Mouse (Mus musculus) forebrain, embryonic 11.5 days (tissue): ENCODE measurements at regions not wholly inside any gene's neighbourhood (a gene's known extent, or its start where the extent isn't known, plus 50 kb on each side); places are given as distances from the start of the nearest gene placed in this dataset.
"Not testable (repeated sequence)": the region's sequence is repeated elsewhere in the genome, so short reads cannot be mapped to it uniquely, and the experiment has no call there.

ENCODE experiments used
- ATAC-seq: fragments of 200-750 bp; cut with Nextera tagmentation; replicated peaks from 2 replicates; pipeline ENCODE4 v1.8.0; 2017; ENCODE audit warnings: moderate TSS enrichment; ENCODE audit not compliant: low FRiP score
- DNase-seq: peaks from one replicate; pipeline ENCODE4 v3.0.0-alpha.2; 2017; ENCODE audit warnings: low spot score
- H3K27ac ChIP-seq: fragments of 300-500 bp; sonication (generic); 2 replicates; pipeline ENCODE4 v1.5.1; 2014; ENCODE audit warnings: low read depth, low read length
- H3K27me3 ChIP-seq: fragments of 300-500 bp; sonication (generic); 2 replicates; pipeline ENCODE4 v1.6.1; 2014; ENCODE audit warnings: mild to moderate bottlenecking, low read length, mixed read lengths; ENCODE audit not compliant: control insufficient read depth, insufficient read depth
- H3K36me3 ChIP-seq: fragments of 300-500 bp; sonication (generic); 2 replicates; pipeline ENCODE4 v1.6.1; 2014; ENCODE audit warnings: mild to moderate bottlenecking, low read length, moderate library complexity, mixed read lengths; ENCODE audit not compliant: control insufficient read depth, insufficient read depth
- H3K4me1 ChIP-seq: fragments of 300-500 bp; sonication (generic); replicated peaks from 2 replicates; pipeline ENCODE4 v1.6.1; 2014; ENCODE audit warnings: low read length, mixed read lengths; ENCODE audit not compliant: control insufficient read depth, insufficient read depth
- H3K4me2 ChIP-seq: fragments of 300-500 bp; sonication (generic); 2 replicates; pipeline ENCODE4 v1.6.1; 2014; ENCODE audit warnings: low read depth, mild to moderate bottlenecking, low read length, moderate library complexity, mixed read lengths; ENCODE audit not compliant: severe bottlenecking
- H3K4me3 ChIP-seq: fragments of 300-500 bp; sonication (generic); 2 replicates; pipeline ENCODE4 v1.5.1; 2014; ENCODE audit warnings: low read depth, low read length
- H3K9ac ChIP-seq: fragments of 300-500 bp; sonication (generic); 2 replicates; pipeline ENCODE4 v1.6.1; 2014; ENCODE audit warnings: low read length
- H3K9me3 ChIP-seq: fragments of 300-500 bp; sonication (generic); 2 replicates; pipeline ENCODE4 v1.6.1; 2016; ENCODE audit warnings: low read length, mixed read lengths; ENCODE audit not compliant: control insufficient read depth
- WGBS: fragments of 180-500 bp; shearing (Covaris S2); extraction: QIAGEN DNeasy Blood & Tissue Kit; methylation state at CpG from one replicate; pipeline ENCODE4 v1.1.7; 2014; 5-methylcytosine and 5-hydroxymethylcytosine counted together

DNA sequence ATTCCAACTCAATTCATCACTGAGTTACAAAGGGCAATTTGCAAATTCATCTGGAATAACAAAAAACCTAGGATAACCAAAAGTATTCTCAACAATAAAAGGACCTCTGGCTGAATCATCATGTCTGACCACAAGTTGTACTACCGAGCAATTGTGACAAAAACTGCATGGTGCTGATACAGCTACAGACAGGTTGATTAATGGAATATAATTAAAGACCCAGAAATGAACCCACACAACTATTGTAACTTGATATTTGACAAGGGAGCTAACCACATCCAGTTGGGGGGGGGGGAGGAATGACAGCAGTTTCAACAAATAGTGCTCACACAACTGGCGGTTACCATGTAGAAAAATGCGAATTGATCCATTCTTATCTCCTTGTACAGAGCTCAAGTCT is 864.7 kb upstream of the Gm8797 start:
- H3K4me1 ChIP-seq = no peaks in the 10 kb centered on the region
- H3K4me2 ChIP-seq = no peak overlapping the region
- no peak overlapping the region for H3K4me3 ChIP-seq
- no peaks in the 10 kb centered on the region for H3K27me3 ChIP-seq
- no peak overlapping the region for H3K27ac ChIP-seq
- no peaks in the 10 kb centered on the region for H3K36me3 ChIP-seq
- no peaks in the 10 kb centered on the region; the same call in 1 of the 2 replicates for H3K9me3 ChIP-seq
- ATAC-seq (no peak), DNase-seq (no peak)
- H3K9ac ChIP-seq = no peak overlapping the region
- 95% methylated on average over 3 of the region's 3 CpGs for WGBS

DNA sequence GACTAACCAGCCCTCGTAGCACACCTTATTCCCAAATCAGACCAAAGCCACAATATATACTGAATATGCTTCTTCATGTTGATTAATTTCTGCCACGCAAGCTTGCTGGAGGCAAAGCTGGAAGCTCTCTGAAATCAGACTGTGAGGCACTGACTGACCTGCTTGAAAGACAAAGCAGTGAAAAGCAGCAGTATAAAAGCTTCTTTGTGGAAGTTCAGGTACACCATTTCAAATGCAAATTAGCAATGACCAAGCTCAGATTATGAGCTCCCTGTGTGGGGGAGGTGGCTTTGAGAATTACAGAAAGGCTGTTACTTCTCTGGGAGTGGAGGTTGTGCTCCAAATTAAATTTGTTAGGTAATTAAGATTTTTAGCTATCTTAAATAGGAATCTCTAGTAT is 857.5 kb upstream of the Gm8797 start:
- H3K27ac ChIP-seq = no peak overlapping the region
- no peak for DNase-seq
- 75% methylated on average over 2 of the region's 2 CpGs for WGBS

DNA sequence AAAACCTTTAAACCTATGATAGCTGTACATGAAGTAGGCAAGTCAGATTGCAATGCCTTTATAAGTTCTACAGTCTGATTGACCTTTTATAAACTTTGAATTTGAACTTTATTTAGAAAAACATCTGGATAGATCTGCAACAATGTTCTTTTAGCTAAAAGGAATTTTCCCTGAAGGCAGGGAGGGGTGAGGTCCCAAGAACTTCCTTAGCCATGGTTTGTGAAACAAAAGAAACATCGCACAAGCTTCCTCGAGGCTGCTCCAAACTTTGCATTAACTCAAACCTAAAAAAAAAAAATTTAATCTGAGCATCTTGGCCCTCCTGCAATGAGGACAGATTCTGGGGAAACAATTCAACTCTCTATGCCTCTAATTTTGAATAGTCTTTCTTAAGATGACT is 854.8 kb upstream of the Gm8797 start:
- Histone ChIP-seq H3K9ac (no peak overlapping the region), H3K4me3 (no peak overlapping the region), H3K4me2 (no peak overlapping the region), H3K27ac (no peak overlapping the region), H3K36me3 (no peaks in the 10 kb centered on the region), H3K4me1 (no peaks in the 10 kb centered on the region), H3K9me3 (no peaks in the 10 kb centered on the region), H3K27me3 (no peaks in the 10 kb centered on the region)
- DNase-seq (no peak), ATAC-seq (no peak)
- 84% methylated on average over 2 of the region's 2 CpGs for WGBS

More for the DNA sequence above, 857.5 kb upstream of the Gm8797 start:
- Histone ChIP-seq H3K9me3 (no peaks in the 10 kb centered on the region), H3K27me3 (no peaks in the 10 kb centered on the region), H3K36me3 (no peaks in the 10 kb centered on the region), H3K4me2 (no peak overlapping the region), H3K4me3 (no peak overlapping the region), H3K9ac (no peak overlapping the region), H3K4me1 (no peaks in the 10 kb centered on the region)
- ATAC-seq = no peak

- not testable (repeated sequence) for H3K27me3 ChIP-seq, H3K4me2 ChIP-seq, DNase-seq, H3K4me3 ChIP-seq, H3K9ac ChIP-seq, H3K9me3 ChIP-seq, H3K4me1 ChIP-seq, H3K36me3 ChIP-seq, ATAC-seq, H3K27ac ChIP-seq
- WGBS = 84% methylated on average over 2 of the region's 2 CpGs
Measured at GRCm38 (mm10) chr3:4907556-4907955, 843.0 kb upstream of the Gm8797 start.

DNA sequence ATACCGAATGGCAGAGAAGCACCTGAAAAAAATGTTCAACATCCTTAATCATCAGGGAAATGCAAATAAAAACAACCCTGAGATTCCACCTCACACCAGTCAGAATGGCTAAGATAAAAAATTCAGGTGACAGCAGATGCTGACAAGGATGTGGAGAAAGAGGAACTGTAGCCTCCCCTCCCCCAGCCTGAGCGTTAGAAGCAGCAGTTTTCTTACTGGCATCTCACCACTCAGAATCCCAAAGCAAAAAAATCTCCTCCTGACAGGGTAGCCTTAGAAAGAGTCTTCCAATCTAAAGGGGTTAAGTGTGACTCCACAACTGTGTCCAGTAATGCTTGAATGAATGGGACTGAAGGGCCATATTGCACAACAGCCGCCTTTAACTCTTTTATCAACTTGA is 819.9 kb upstream of the Gm8797 start:
- not testable (repeated sequence) for H3K4me1 ChIP-seq, DNase-seq, H3K36me3 ChIP-seq, H3K4me3 ChIP-seq, H3K9ac ChIP-seq, ATAC-seq, H3K4me2 ChIP-seq, H3K9me3 ChIP-seq, H3K27me3 ChIP-seq, H3K27ac ChIP-seq
- WGBS = 96% methylated on average over 3 of the region's 3 CpGs

DNA sequence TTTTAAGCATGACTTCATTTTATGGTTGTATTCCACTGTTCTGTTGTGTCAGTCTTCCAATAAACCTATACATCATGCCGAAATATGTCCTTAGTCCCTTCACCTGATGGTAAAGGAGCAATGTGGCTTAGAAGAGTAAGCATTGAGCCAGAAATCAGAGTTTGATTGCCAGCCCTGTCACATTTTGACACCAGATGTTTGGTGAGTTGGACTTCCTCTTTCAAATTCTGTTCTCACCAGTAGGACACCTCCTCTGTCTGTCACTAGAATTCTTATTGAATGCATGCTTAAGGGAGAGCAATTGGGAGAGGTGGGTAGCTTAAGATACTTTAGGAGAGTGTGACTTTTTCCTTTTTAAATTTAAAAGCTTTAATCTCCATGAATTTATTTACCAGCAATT is 779.1 kb upstream of the Gm8797 start:
- no peak for ATAC-seq
- no peak overlapping the region for H3K4me2 ChIP-seq
- H3K4me1 ChIP-seq = no peaks in the 10 kb centered on the region
- 92% methylated on average over 1 of the region's 1 CpGs for WGBS
- H3K9ac ChIP-seq = no peak overlapping the region
- H3K27me3 ChIP-seq = no peaks in the 10 kb centered on the region
- H3K9me3 ChIP-seq = no peaks in the 10 kb centered on the region
- DNase-seq = no peak
- H3K4me3 ChIP-seq = no peak overlapping the region
- H3K27ac ChIP-seq = no peak overlapping the region
- no peaks in the 10 kb centered on the region for H3K36me3 ChIP-seq

DNA sequence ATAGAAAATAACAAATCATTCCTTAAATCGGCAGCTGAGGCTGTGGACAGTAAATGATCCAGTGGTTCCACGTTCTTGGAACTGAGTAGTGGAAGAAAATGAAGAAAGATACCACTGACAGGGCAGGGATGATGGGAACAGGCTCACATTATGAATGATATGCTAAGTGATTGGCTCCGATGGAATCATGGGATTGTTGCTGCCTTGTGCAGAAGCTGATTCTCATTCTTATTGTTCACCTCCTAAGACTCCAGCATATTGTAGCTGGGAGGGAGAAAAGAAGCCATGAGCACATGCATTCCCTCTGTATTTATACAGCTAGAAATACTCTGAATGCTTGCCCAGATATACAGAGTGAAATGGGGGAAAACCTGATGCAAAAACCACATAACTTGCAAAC is 777.3 kb upstream of the Gm8797 start:
- ATAC-seq = no peak; the same call in 1 of the 2 replicates
- H3K36me3 ChIP-seq = no peaks in the 10 kb centered on the region
- no peak overlapping the region for H3K9ac ChIP-seq
- no peak overlapping the region for H3K4me3 ChIP-seq
- 74% methylated on average over 3 of the region's 3 CpGs for WGBS
- H3K4me1 ChIP-seq = no peaks in the 10 kb centered on the region
- no peak overlapping the region for H3K27ac ChIP-seq
- no peak for DNase-seq
- H3K9me3 ChIP-seq = no peaks in the 10 kb centered on the region
- no peak overlapping the region for H3K4me2 ChIP-seq
- no peaks in the 10 kb centered on the region for H3K27me3 ChIP-seq

DNA sequence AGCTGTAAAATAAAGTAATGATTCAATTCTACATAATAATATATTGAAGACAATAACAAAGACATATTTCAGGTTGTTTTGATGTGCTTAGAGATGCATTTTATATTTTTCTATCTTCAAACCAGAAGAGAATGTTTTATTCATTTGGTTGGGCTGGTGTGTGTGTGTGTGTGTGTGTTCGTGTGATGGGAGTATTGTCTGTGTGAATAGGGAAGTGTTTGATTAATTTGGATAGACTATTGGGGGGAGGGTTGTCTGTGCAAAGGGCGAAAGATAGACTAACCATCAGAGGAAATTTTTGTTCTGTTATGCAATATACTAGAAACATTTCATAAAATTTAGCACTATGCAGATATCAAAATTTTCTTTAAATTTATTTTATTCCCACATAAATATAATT is 776.8 kb upstream of the Gm8797 start:
- ATAC-seq (no peak), DNase-seq (no peak)
- Histone ChIP-seq H3K27me3 (no peaks in the 10 kb centered on the region), H3K4me2 (no peak overlapping the region), H3K4me3 (no peak overlapping the region), H3K4me1 (no peaks in the 10 kb centered on the region), H3K9ac (no peak overlapping the region), H3K9me3 (no peaks in the 10 kb centered on the region), H3K27ac (no peak overlapping the region), H3K36me3 (no peaks in the 10 kb centered on the region)
- WGBS = 72% methylated on average over 2 of the region's 2 CpGs

- WGBS = 13% methylated on average over 1 of the region's 1 CpGs
- Histone ChIP-seq H3K4me1 (no peaks in the 10 kb centered on the region), H3K27me3 (no peaks in the 10 kb centered on the region), H3K4me2 (no peak overlapping the region), H3K27ac (no peak overlapping the region), H3K9me3 (no peaks in the 10 kb centered on the region), H3K9ac (no peak overlapping the region), H3K4me3 (no peak overlapping the region), H3K36me3 (no peaks in the 10 kb centered on the region)
- ATAC-seq (no peak), DNase-seq (no peak)
Measured at GRCm38 (mm10) chr3:4974659-4975058, 775.9 kb upstream of the Gm8797 start.
